Mouse (Mus musculus) NIH3T3 (cell line): ENCODE results near the gene Gli1.

ENCODE experiments used
- DNase-seq: peaks from one replicate; pipeline ENCODE4 v3.0.0-alpha.2; 2012; ENCODE audit warnings: low read depth

Gene Gli1

GRCm38 (mm10) chr10:127291881-127292638 is 49.7 kb downstream of the Gli1 start:
- DNase-seq = no peak

- peak; percentile 79 for DNase-seq
Observed at GRCm38 (mm10) chr10:127290930-127291880, 50.6 kb downstream of the Gli1 start.

- DNase-seq = peak; percentile 100
Observed at GRCm38 (mm10) chr10:127290307-127290929, 51.4 kb downstream of the Gli1 start.

- peak; percentile 81 for DNase-seq
Observed at GRCm38 (mm10) chr10:127289573-127290191, 52.1 kb downstream of the Gli1 start.

GRCm38 (mm10) chr10:127288800-127289572 is 52.8 kb downstream of the Gli1 start, which contains the start of gene Mbd6:
Mbd6 (minus strand) TSS chr10:127289018.
- DNase-seq = peak; percentile 93

GRCm38 (mm10) chr10:127288328-127288799 is 53.4 kb downstream of the Gli1 start:
- peak; percentile 73 for DNase-seq

GRCm38 (mm10) chr10:127287936-127288293 is 53.9 kb downstream of the Gli1 start:
- no peak for DNase-seq

GRCm38 (mm10) chr10:127287271-127287935 is 54.4 kb downstream of the Gli1 start:
- DNase-seq = no peak

- DNase-seq = no peak
Observed at GRCm38 (mm10) chr10:127286730-127287129, 55.0 kb downstream of the Gli1 start.

GRCm38 (mm10) chr10:127286194-127286593 is 55.6 kb downstream of the Gli1 start:
- DNase-seq = no peak

GRCm38 (mm10) chr10:127285644-127286043 is 56.1 kb downstream of the Gli1 start:
- DNase-seq = no peak

- no peak for DNase-seq
Observed at GRCm38 (mm10) chr10:127284724-127285500, 56.9 kb downstream of the Gli1 start.

GRCm38 (mm10) chr10:127284105-127284622 is 57.6 kb downstream of the Gli1 start:
- no peak for DNase-seq

GRCm38 (mm10) chr10:127282620-127283215 is 59.1 kb downstream of the Gli1 start:
- DNase-seq = no peak

- DNase-seq = no peak
Observed at GRCm38 (mm10) chr10:127281316-127281715, 60.5 kb downstream of the Gli1 start.
